Mouse (Mus musculus): ENCODE results near the gene Man2c1.

DNA sequence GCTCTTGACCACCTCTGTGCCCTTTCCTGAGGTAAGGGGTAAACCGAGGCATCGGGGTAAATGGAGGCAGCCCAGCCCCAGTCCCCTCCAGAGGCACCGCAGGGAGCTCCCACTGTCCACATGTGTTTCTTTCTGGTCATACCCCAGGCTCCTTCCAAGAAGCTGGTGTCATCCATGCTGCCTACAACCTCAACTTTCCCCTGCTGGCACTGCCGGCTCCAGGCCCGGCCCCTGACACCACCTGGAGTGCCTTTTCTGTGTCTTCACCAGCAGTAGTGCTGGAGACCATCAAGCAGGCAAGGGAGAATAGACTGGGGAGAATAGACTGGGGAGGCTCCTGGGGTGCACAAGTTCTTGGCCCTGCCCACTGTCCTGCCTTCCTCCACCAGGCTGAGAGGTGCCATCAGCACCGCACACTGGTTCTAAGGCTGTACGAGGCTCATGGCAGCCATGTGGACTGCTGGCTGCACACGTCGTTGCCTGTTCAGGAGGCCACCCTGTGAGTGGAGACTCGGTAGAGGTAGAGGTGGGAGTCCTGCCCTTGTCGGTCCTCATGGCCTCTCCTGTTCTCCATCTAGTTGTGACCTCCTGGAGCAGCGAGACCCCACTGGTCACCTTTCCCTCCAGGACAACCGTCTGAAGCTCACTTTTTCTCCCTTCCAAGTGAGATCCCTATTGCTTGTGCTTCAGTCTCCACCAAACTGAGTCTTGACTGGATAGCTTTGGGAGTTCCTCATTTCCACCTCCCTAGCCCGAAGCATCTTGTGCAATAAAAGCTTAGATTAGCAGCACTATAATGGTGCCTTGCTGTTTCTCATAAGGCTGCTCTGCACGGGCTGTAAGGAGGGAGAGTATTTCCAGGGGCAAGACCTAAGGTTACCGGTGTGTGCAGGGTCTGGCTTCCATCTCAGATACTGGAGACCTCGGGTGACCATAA, 11.2 kb downstream of the Man2c1 start:
- TF ChIP-seq POLR2A (IDR thresholded peaks at IDR 0.05; ENCODE audit: extremely low read depth, insufficient read depth, low read length) (no peak), CTCF (IDR thresholded peaks at IDR 0.05; ENCODE audit: low read depth, low read length) (no peak)

Data from liver, adult 2 months (tissue).